Mouse (Mus musculus) bone marrow, adult 2 months (tissue): ENCODE results near the gene Adsl.

Experiments used
- CTCF ChIP-seq: fragments of 200-500 bp; IDR thresholded peaks from 2 replicates; pipeline ENCODE4 v1.5.1; 2011; ENCODE audit warnings: low read length, control low read depth; ENCODE audit not compliant: control insufficient read depth, insufficient read depth
- POLR2A ChIP-seq: fragments of 200-500 bp; IDR thresholded peaks from 2 replicates; pipeline ENCODE4 v1.6.1; 2011; ENCODE audit warnings: low read depth, mild to moderate bottlenecking, control low read depth, low read length, borderline replicate concordance; ENCODE audit not compliant: control insufficient read depth

GRCm38 (mm10) chr15:81007339-81007738 is 59.0 kb downstream of the Adsl start:
- TF ChIP-seq CTCF (no peak), POLR2A (no peak)
